Mouse (Mus musculus): Measurements from ENCODE around the gene Men1.

DNA sequence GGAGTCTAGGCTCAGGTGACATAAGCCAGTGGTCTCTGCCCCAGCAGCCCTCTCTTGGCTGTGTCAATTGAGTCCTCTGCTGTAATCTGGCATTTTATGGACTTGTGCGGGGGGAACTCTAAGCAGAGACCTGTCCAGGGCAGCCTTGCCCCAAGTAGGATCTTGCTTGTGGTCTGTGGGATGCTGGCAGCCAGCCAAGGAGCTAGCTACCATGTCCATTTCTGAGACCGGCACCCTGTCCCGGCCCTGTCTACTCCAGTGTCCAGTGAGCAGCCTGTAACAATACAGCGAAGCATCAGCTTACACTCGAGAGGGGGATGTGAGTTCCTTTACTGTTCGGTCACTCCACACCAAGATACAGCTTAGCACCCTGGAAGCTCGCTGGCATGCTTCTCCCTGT, 19.3 kb downstream of the Men1 start:
- TF ChIP-seq EP300 (IDR thresholded peaks at IDR 0.05; ENCODE audit: insufficient read depth, low read depth, low read length): no peak
- no peak for TF ChIP-seq POLR2A (IDR thresholded peaks at IDR 0.05; ENCODE audit: insufficient read depth, low read depth, low read length)

All from heart, adult 2 months (tissue).